Mouse (Mus musculus) testis, adult 2 months (tissue): ENCODE data around the gene Snx18. TPM values are rescaled to one million over a fixed set of nuclear protein-coding genes. Genes with fewer than 3 reads are reported as not detected.

Source experiments
- H3K27ac ChIP-seq: fragments of 200-500 bp; 2 replicates; pipeline ENCODE4 v1.5.1; 2012; ENCODE audit warnings: low read depth, low read length; ENCODE audit not compliant: control insufficient read depth, insufficient read depth
- H3K27me3 ChIP-seq: fragments of 200-500 bp; 2 replicates; pipeline ENCODE4 v1.6.1; 2012; ENCODE audit warnings: mild to moderate bottlenecking, low read length, moderate library complexity; ENCODE audit not compliant: control insufficient read depth, insufficient read depth
- H3K36me3 ChIP-seq: fragments of 200-500 bp; 2 replicates; pipeline ENCODE4 v1.6.1; 2012; ENCODE audit warnings: mild to moderate bottlenecking, low read length; ENCODE audit not compliant: control insufficient read depth, insufficient read depth
- H3K4me1 ChIP-seq: fragments of 200-500 bp; 2 replicates; pipeline ENCODE4 v1.6.1; 2012; ENCODE audit warnings: low read length; ENCODE audit not compliant: control insufficient read depth, insufficient read depth
- H3K4me3 ChIP-seq: fragments of 200-500 bp; 2 replicates; pipeline ENCODE4 v1.5.1; 2012; ENCODE audit warnings: low read depth, mild to moderate bottlenecking, low read length, moderate library complexity, mixed read lengths; ENCODE audit not compliant: control insufficient read depth
- CTCF ChIP-seq: fragments of 200-500 bp; IDR thresholded peaks from 2 replicates; pipeline ENCODE4 v1.5.1; 2012; ENCODE audit warnings: low read depth, mild to moderate bottlenecking, inconsistent platforms, low read length, moderate library complexity; ENCODE audit not compliant: control insufficient read depth, insufficient read depth, insufficient replicate concordance
- POLR2A ChIP-seq: fragments of 200-500 bp; IDR thresholded peaks from 2 replicates; pipeline ENCODE4 v1.6.1; 2012; ENCODE audit warnings: low read depth, mild to moderate bottlenecking, inconsistent platforms, low read length, moderate library complexity; ENCODE audit not compliant: control insufficient read depth
- polyA plus RNA-seq: library from polyadenylated mRNA; depleted of rRNA; stranded (reverse); fragments of >200 nt; gene quantifications from 2 replicates; pipeline ENCODE4 v1.2.3, GENCODE M21; 2012

The Snx18 gene
- polyA plus RNA-seq, 1 experiment: 2.0 TPM

- no peak for TF ChIP-seq CTCF
- Histone ChIP-seq H3K27ac (peak overlapping the region; percentile 32; the same call in 1 of the 2 replicates), H3K4me3 (peak overlapping the region; percentile 35)
These were observed 2.8 kb downstream of the Snx18 start for GRCm38 (mm10) chr13:113615546-113615941.

GRCm38 (mm10) chr13:113614635-113615545, 3.5 kb downstream of the Snx18 start:
- Histone ChIP-seq H3K4me1 (peaks cover 23% of the 10 kb centered on the region), H3K4me3 (peak overlapping the region; percentile 35), H3K27me3 (no peaks in the 10 kb centered on the region), H3K27ac (peak overlapping the region; percentile 32; the same call in 1 of the 2 replicates), H3K36me3 (no peaks in the 10 kb centered on the region)
- TF ChIP-seq CTCF: no peak
- TF ChIP-seq POLR2A: no peak

More at GRCm38 (mm10) chr13:113615546-113615941, 2.8 kb downstream of the Snx18 start:
- Histone ChIP-seq H3K27me3 (no peaks in the 10 kb centered on the region), H3K4me1 (peaks cover 25% of the 10 kb centered on the region), H3K36me3 (no peaks in the 10 kb centered on the region)

- H3K36me3 ChIP-seq: no peaks in the 10 kb centered on the region
- H3K4me1 ChIP-seq: peaks cover 16% of the 10 kb centered on the region
- no peak overlapping the region for H3K4me3 ChIP-seq
- TF ChIP-seq CTCF: no peak
- TF ChIP-seq POLR2A: no peak
- H3K27ac ChIP-seq: no peak overlapping the region
- H3K27me3 ChIP-seq: no peaks in the 10 kb centered on the region
These were observed 4.5 kb downstream of the Snx18 start for GRCm38 (mm10) chr13:113613882-113614281.

- Histone ChIP-seq H3K27ac (no peak overlapping the region), H3K36me3 (no peaks in the 10 kb centered on the region), H3K4me1 (peaks cover 15% of the 10 kb centered on the region), H3K4me3 (no peak overlapping the region), H3K27me3 (no peaks in the 10 kb centered on the region)
- TF ChIP-seq CTCF (no peak), POLR2A (no peak)
These were observed 5.0 kb downstream of the Snx18 start for GRCm38 (mm10) chr13:113613341-113613740.

- Histone ChIP-seq H3K4me1 (peaks cover 11% of the 10 kb centered on the region), H3K27me3 (no peaks in the 10 kb centered on the region), H3K36me3 (no peaks in the 10 kb centered on the region), H3K27ac (no peak overlapping the region), H3K4me3 (no peak overlapping the region)
- no peak for TF ChIP-seq CTCF
- TF ChIP-seq POLR2A: no peak
These were observed 6.0 kb downstream of the Snx18 start for GRCm38 (mm10) chr13:113612141-113612950.

GRCm38 (mm10) chr13:113610732-113611500, 7.4 kb downstream of the Snx18 start:
- Histone ChIP-seq H3K36me3 (no peaks in the 10 kb centered on the region), H3K4me3 (no peak overlapping the region), H3K27me3 (no peaks in the 10 kb centered on the region)

GRCm38 (mm10) chr13:113609429-113609828, 8.9 kb downstream of the Snx18 start:
- Histone ChIP-seq H3K4me1 (peaks cover 14% of the 10 kb centered on the region), H3K4me3 (no peak overlapping the region), H3K27ac (no peak overlapping the region), H3K27me3 (no peaks in the 10 kb centered on the region), H3K36me3 (no peaks in the 10 kb centered on the region)
- TF ChIP-seq POLR2A (no peak), CTCF (no peak)

More at GRCm38 (mm10) chr13:113610732-113611500, 7.4 kb downstream of the Snx18 start:
- Histone ChIP-seq H3K27ac (no peak overlapping the region), H3K4me1 (peaks cover 4% of the 10 kb centered on the region; the same call in 1 of the 2 replicates)
- TF ChIP-seq POLR2A (peak; percentile 34; the same call in 1 of the 2 replicates), CTCF (no peak)
